Mouse (Mus musculus): ENCODE results near the gene Sprn. TPM values are rescaled to one million over a fixed set of nuclear protein-coding genes. Genes with fewer than 3 reads are reported as not detected.

Sprn gene
- under 1 TPM; 0.35 to 0.41 TPM for total RNA-seq (2021)
- long read RNA-seq, experiment 1: 0 reads
- long read RNA-seq, experiment 2: 0 reads

GRCm38 (mm10) chr7:140154218-140154927, at the start of gene Sprn:
Gene Sprn, minus strand, starts transcription at chr7:140154877.
- no peak for DNase-seq

- no peak for DNase-seq
These were observed 46.4 kb upstream of the Sprn start for GRCm38 (mm10) chr7:140201090-140201489.

- no peak for DNase-seq
These were observed 41.3 kb upstream of the Sprn start for GRCm38 (mm10) chr7:140196002-140196401.

- DNase-seq: no peak
These were observed 39.4 kb upstream of the Sprn start for GRCm38 (mm10) chr7:140194031-140194430.

- no peak for DNase-seq
These were observed 38.2 kb upstream of the Sprn start for GRCm38 (mm10) chr7:140192851-140193250.

GRCm38 (mm10) chr7:140192445-140192844, 37.8 kb upstream of the Sprn start:
- DNase-seq: no peak

GRCm38 (mm10) chr7:140190435-140190834, 35.8 kb upstream of the Sprn start:
- no peak for DNase-seq

- no peak for DNase-seq
These were observed 34.0 kb upstream of the Sprn start for GRCm38 (mm10) chr7:140188391-140189328.

GRCm38 (mm10) chr7:140187721-140188390, 33.2 kb upstream of the Sprn start:
- DNase-seq: no peak

- peak in 1 of 2 experiments; percentile 2 for DNase-seq
These were observed 32.3 kb upstream of the Sprn start for GRCm38 (mm10) chr7:140186646-140187620.

- DNase-seq: no peak
These were observed 29.5 kb upstream of the Sprn start for GRCm38 (mm10) chr7:140184206-140184605.

GRCm38 (mm10) chr7:140180692-140181091, 26.0 kb upstream of the Sprn start:
- no peak for DNase-seq

GRCm38 (mm10) chr7:140179176-140179575, 24.5 kb upstream of the Sprn start:
- no peak for DNase-seq

GRCm38 (mm10) chr7:140172936-140173335, 18.3 kb upstream of the Sprn start, which contains the start of gene Olfr523:
Gene Olfr523, plus strand, starts transcription at chr7:140173217.
- DNase-seq: no peak

GRCm38 (mm10) chr7:140170863-140171262, 16.2 kb upstream of the Sprn start:
- DNase-seq: no peak

GRCm38 (mm10) chr7:140169386-140169785, 14.7 kb upstream of the Sprn start:
- DNase-seq: no peak

GRCm38 (mm10) chr7:140167950-140168349, 13.3 kb upstream of the Sprn start:
- DNase-seq: no peak

GRCm38 (mm10) chr7:140164664-140165063, 10.0 kb upstream of the Sprn start, which contains the start of gene Olfr522:
Gene Olfr522, minus strand, starts transcription at chr7:140164764.
- no peak for DNase-seq

GRCm38 (mm10) chr7:140160363-140160762, 5.7 kb upstream of the Sprn start:
- DNase-seq: no peak

- no peak for DNase-seq
These were observed 854 bp downstream of the Sprn start for GRCm38 (mm10) chr7:140153829-140154217.

GRCm38 (mm10) chr7:140153383-140153782, 1.3 kb downstream of the Sprn start:
- no peak for DNase-seq
